Mouse (Mus musculus) cerebellum, postnatal 10 days (tissue): ENCODE results near the gene Myh9.

Experiments
- DNase-seq, 2 experiments: peaks; one replicate each; pipeline ENCODE4 v3.0.0; 2021; ENCODE audit warnings: mixed read lengths in 2 of 2

Gene Myh9

GRCm38 (mm10) chr15:77785807-77786206 lies 56.2 kb downstream of the Myh9 start:
- no peak for DNase-seq

- no peak for DNase-seq
Measured at GRCm38 (mm10) chr15:77784039-77784824, 57.7 kb downstream of the Myh9 start.

- DNase-seq, result peak; percentile 50
Measured at GRCm38 (mm10) chr15:77782449-77783014, 59.4 kb downstream of the Myh9 start.

- peak; percentile 91 to 95 for DNase-seq
Measured at GRCm38 (mm10) chr15:77775186-77775963, 66.6 kb downstream of the Myh9 start.

- DNase-seq, result no peak
Measured at GRCm38 (mm10) chr15:77774303-77774702, 67.7 kb downstream of the Myh9 start.

- no peak for DNase-seq
Measured at GRCm38 (mm10) chr15:77773099-77773915, 68.7 kb downstream of the Myh9 start.

- DNase-seq, result no peak
Measured at GRCm38 (mm10) chr15:77770942-77771341, 71.0 kb downstream of the Myh9 start.

GRCm38 (mm10) chr15:77770341-77770740 lies 71.6 kb downstream of the Myh9 start:
- DNase-seq, result no peak

- DNase-seq, result no peak
Measured at GRCm38 (mm10) chr15:77766981-77767380, 75.0 kb downstream of the Myh9 start.

GRCm38 (mm10) chr15:77765484-77766093 lies 76.4 kb downstream of the Myh9 start:
- DNase-seq, result no peak

- DNase-seq, result peak; percentile 63 to 69
Measured at GRCm38 (mm10) chr15:77764391-77765006, 77.5 kb downstream of the Myh9 start.

GRCm38 (mm10) chr15:77763702-77764101 lies 78.3 kb downstream of the Myh9 start:
- no peak for DNase-seq

GRCm38 (mm10) chr15:77763050-77763449 lies 78.9 kb downstream of the Myh9 start:
- DNase-seq, result no peak

GRCm38 (mm10) chr15:77761561-77762380 lies 80.2 kb downstream of the Myh9 start:
- peak; percentile 71 to 76 for DNase-seq

GRCm38 (mm10) chr15:77761083-77761482 lies 80.9 kb downstream of the Myh9 start:
- DNase-seq, result no peak

- DNase-seq, result no peak
Measured at GRCm38 (mm10) chr15:77760037-77760436, 81.9 kb downstream of the Myh9 start.

- no peak for DNase-seq
Measured at GRCm38 (mm10) chr15:77757586-77758226, 84.3 kb downstream of the Myh9 start.

- peak; percentile 74 to 80 for DNase-seq
Measured at GRCm38 (mm10) chr15:77756848-77757247, 85.1 kb downstream of the Myh9 start, which contains the start of gene Apol8. Gene Apol8 (minus strand): TSS chr15:77757003.

- DNase-seq, result no peak
Measured at GRCm38 (mm10) chr15:77756081-77756480, 85.9 kb downstream of the Myh9 start.

- DNase-seq, result no peak
Measured at GRCm38 (mm10) chr15:77755132-77755531, 86.8 kb downstream of the Myh9 start.
